Mouse (Mus musculus) heart, embryonic 13.5 days (tissue): ENCODE data around the gene Gm10282. TPM values are rescaled to one million over a fixed set of nuclear protein-coding genes. Genes with fewer than 3 reads are reported as not detected.
A peak's percentile ranks its signal among the peaks of the same experiment; 100 is the strongest.

Source experiments
- ATAC-seq: fragments of 200-750 bp; cut with Nextera tagmentation; 2 replicates; pipeline ENCODE4 v1.8.0; 2017; ENCODE audit warnings: moderate TSS enrichment; ENCODE audit not compliant: insufficient number of reproducible peaks, low FRiP score, low TSS enrichment; ENCODE audit errors: extremely low read depth
- H3K27ac ChIP-seq: fragments of 300-500 bp; sonication (generic); replicated peaks from 2 replicates; pipeline ENCODE4 v1.5.1; 2015; ENCODE audit warnings: moderate library complexity, mild to moderate bottlenecking, inconsistent platforms
- H3K27me3 ChIP-seq: fragments of 300-500 bp; sonication (generic); replicated peaks from 2 replicates; pipeline ENCODE4 v1.6.1; 2015; ENCODE audit warnings: mild to moderate bottlenecking, inconsistent platforms
- H3K36me3 ChIP-seq: fragments of 300-500 bp; sonication (generic); 2 replicates; pipeline ENCODE4 v1.6.1; 2015; ENCODE audit warnings: mild to moderate bottlenecking, inconsistent platforms
- H3K4me1 ChIP-seq: fragments of 300-500 bp; sonication (generic); 2 replicates; pipeline ENCODE4 v1.6.1; 2015; ENCODE audit warnings: inconsistent platforms
- H3K4me2 ChIP-seq: fragments of 300-500 bp; sonication (generic); 2 replicates; pipeline ENCODE4 v1.6.1; 2015; ENCODE audit warnings: inconsistent platforms, mild to moderate bottlenecking, moderate library complexity
- H3K4me3 ChIP-seq: fragments of 300-500 bp; sonication (generic); 2 replicates; pipeline ENCODE4 v1.5.1; 2015; ENCODE audit warnings: moderate library complexity, mild to moderate bottlenecking, inconsistent platforms
- H3K9ac ChIP-seq: fragments of 300-500 bp; sonication (generic); 2 replicates; pipeline ENCODE4 v1.6.1; 2015; ENCODE audit warnings: inconsistent platforms, mild to moderate bottlenecking, moderate library complexity
- H3K9me3 ChIP-seq: fragments of 300-500 bp; sonication (generic); 2 replicates; pipeline ENCODE4 v1.6.1; 2016; ENCODE audit warnings: inconsistent platforms
- WGBS: fragments of 180-500 bp; shearing (Covaris S2); methylation state at CpG from one replicate; pipeline ENCODE4 v1.1.7; 2015; ENCODE audit warnings: mixed read lengths; 5-methylcytosine and 5-hydroxymethylcytosine counted together
- polyA plus RNA-seq: library from polyadenylated mRNA; unstranded; fragments of >200 nt; fragmentation: Nextera tagmentation; extraction: Ambion mirVana; gene quantifications from 2 replicates; pipeline ENCODE4 v1.2.1, GENCODE M21; 2015

Gene Gm10282
- polyA plus RNA-seq, 1 experiment from 2014 or later, result 15.9 TPM

- Histone ChIP-seq H3K4me2 (peak overlapping the region; percentile 3), H3K36me3 (no peaks in the 10 kb centered on the region), H3K9me3 (no peaks in the 10 kb centered on the region), H3K27ac (peak overlapping the region; percentile 96), H3K9ac (peak overlapping the region; percentile 53), H3K27me3 (no peaks in the 10 kb centered on the region), H3K4me1 (peaks cover 31% of the 10 kb centered on the region), H3K4me3 (no peak overlapping the region)
- 47% methylated on average over 3 of the region's 3 CpGs for WGBS
- no peak for ATAC-seq
Measured at GRCm38 (mm10) chr8:72295125-72295524, 9.9 kb downstream of the Gm10282 start.

GRCm38 (mm10) chr8:72293309-72293708 lies 11.8 kb downstream of the Gm10282 start:
- Histone ChIP-seq H3K4me2 (no peak overlapping the region), H3K27me3 (no peaks in the 10 kb centered on the region), H3K9ac (no peak overlapping the region), H3K4me3 (no peak overlapping the region), H3K27ac (no peak overlapping the region), H3K36me3 (no peaks in the 10 kb centered on the region), H3K9me3 (0 out of 2 replicates have a peak, but pooled peaks cover 3% of the 10 kb centered on the region), H3K4me1 (peaks cover 31% of the 10 kb centered on the region)
- ATAC-seq, result no peak

DNA sequence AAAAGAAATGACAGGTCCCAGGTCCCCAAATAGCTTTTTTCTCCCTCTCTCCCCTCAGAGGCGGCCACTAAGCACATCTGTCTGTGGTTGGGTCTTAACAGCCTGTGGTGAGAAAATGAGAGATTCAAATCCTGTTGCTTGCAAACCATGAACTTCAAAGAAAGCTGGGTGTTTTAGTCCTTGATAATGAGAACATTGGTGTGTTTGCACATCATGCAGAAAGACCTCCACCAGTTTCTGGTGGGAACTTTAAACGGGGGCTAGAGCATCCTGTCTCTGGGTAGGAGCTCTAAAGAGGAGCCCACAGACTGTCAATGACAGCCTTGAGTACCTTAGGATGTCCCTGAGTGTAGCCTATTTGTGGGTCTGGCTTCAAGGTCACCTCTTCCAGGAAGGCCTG lies 14.0 kb downstream of the Gm10282 start:
- Histone ChIP-seq H3K27ac (no peak overlapping the region), H3K4me2 (no peak overlapping the region), H3K4me1 (peaks cover 22% of the 10 kb centered on the region), H3K9ac (no peak overlapping the region), H3K4me3 (no peak overlapping the region), H3K9me3 (0 out of 2 replicates have a peak, but pooled peaks cover 3% of the 10 kb centered on the region), H3K27me3 (no peaks in the 10 kb centered on the region), H3K36me3 (no peaks in the 10 kb centered on the region)
- 59% methylated on average over 2 of the region's 2 CpGs for WGBS
- no peak for ATAC-seq

GRCm38 (mm10) chr8:72289051-72289450 lies 16.0 kb downstream of the Gm10282 start:
- Histone ChIP-seq H3K4me1 (peaks cover 2% of the 10 kb centered on the region; the same call in 1 of the 2 replicates), H3K36me3 (no peaks in the 10 kb centered on the region), H3K27ac (no peak overlapping the region), H3K27me3 (no peaks in the 10 kb centered on the region), H3K9me3 (0 out of 2 replicates have a peak, but pooled peaks cover 3% of the 10 kb centered on the region), H3K9ac (no peak overlapping the region), H3K4me2 (no peak overlapping the region), H3K4me3 (no peak overlapping the region)
- ATAC-seq, result no peak

- Histone ChIP-seq H3K4me3 (no peak overlapping the region), H3K9ac (no peak overlapping the region), H3K27ac (no peak overlapping the region), H3K27me3 (no peaks in the 10 kb centered on the region), H3K4me2 (no peak overlapping the region), H3K9me3 (0 out of 2 replicates have a peak, but pooled peaks cover 3% of the 10 kb centered on the region), H3K36me3 (no peaks in the 10 kb centered on the region), H3K4me1 (peaks cover 9% of the 10 kb centered on the region)
- no peak for ATAC-seq
- WGBS, result 63% methylated on average over 4 of the region's 4 CpGs
Measured at GRCm38 (mm10) chr8:72285285-72285684, 19.8 kb downstream of the Gm10282 start.

- H3K9me3 ChIP-seq, result no peaks in the 10 kb centered on the region
- no peak overlapping the region for H3K4me2 ChIP-seq
- 23% methylated on average over 3 of the region's 3 CpGs for WGBS
- H3K27ac ChIP-seq, result peak overlapping the region; percentile 61
- no peak overlapping the region for H3K4me3 ChIP-seq
- no peaks in the 10 kb centered on the region for H3K27me3 ChIP-seq
- no peak overlapping the region for H3K9ac ChIP-seq
- peak; percentile 38; the same call in 1 of the 2 replicates for ATAC-seq
- H3K4me1 ChIP-seq, result peaks cover 18% of the 10 kb centered on the region
- H3K36me3 ChIP-seq, result no peaks in the 10 kb centered on the region
Measured at GRCm38 (mm10) chr8:72281634-72282033, 23.4 kb downstream of the Gm10282 start.

- Histone ChIP-seq H3K4me1 (peaks cover 18% of the 10 kb centered on the region), H3K27ac (no peak overlapping the region), H3K4me3 (no peak overlapping the region), H3K4me2 (no peak overlapping the region), H3K36me3 (no peaks in the 10 kb centered on the region), H3K9me3 (no peaks in the 10 kb centered on the region), H3K27me3 (no peaks in the 10 kb centered on the region), H3K9ac (no peak overlapping the region)
- no peak for ATAC-seq
- 70% methylated on average over 7 of the region's 7 CpGs for WGBS
Measured at GRCm38 (mm10) chr8:72279151-72279550, 25.9 kb downstream of the Gm10282 start.

DNA sequence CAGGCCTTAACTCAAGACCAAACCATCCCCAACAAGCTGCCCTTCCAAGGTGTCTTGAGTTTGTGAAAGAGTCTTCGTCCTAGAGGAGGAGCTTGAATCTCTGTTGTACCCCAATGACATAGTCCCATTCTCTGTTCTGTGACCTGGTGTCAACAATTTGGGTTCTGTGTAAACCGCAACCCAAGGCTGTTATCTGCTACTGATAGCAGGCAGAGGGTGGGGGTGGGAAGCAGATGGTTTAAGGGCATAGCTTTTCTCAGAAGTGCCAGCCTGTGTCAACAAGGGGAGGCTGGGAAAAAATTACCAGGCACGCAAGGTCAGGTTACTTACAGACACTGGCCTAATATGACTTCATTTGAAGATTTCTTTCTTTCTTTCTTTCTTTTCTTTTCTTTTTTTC lies 27.8 kb downstream of the Gm10282 start:
- H3K4me2 ChIP-seq, result no peak overlapping the region
- no peaks in the 10 kb centered on the region for H3K36me3 ChIP-seq
- 35% methylated on average over 3 of the region's 3 CpGs for WGBS
- peaks cover 18% of the 10 kb centered on the region for H3K4me1 ChIP-seq
- no peak overlapping the region for H3K27ac ChIP-seq
- no peaks in the 10 kb centered on the region for H3K9me3 ChIP-seq
- H3K9ac ChIP-seq, result no peak overlapping the region
- H3K27me3 ChIP-seq, result no peaks in the 10 kb centered on the region
- ATAC-seq, result no peak
- H3K4me3 ChIP-seq, result no peak overlapping the region

- H3K9me3 ChIP-seq, result no peaks in the 10 kb centered on the region
- H3K4me1 ChIP-seq, result peaks cover 9% of the 10 kb centered on the region
- H3K9ac ChIP-seq, result no peak overlapping the region
- H3K27ac ChIP-seq, result no peak overlapping the region
- H3K4me3 ChIP-seq, result no peak overlapping the region
- 62% methylated on average over 5 of the region's 5 CpGs for WGBS
- no peak for ATAC-seq
- H3K36me3 ChIP-seq, result no peaks in the 10 kb centered on the region
- no peaks in the 10 kb centered on the region for H3K27me3 ChIP-seq
- H3K4me2 ChIP-seq, result no peak overlapping the region
Measured at GRCm38 (mm10) chr8:72273807-72274206, 31.3 kb downstream of the Gm10282 start.

DNA sequence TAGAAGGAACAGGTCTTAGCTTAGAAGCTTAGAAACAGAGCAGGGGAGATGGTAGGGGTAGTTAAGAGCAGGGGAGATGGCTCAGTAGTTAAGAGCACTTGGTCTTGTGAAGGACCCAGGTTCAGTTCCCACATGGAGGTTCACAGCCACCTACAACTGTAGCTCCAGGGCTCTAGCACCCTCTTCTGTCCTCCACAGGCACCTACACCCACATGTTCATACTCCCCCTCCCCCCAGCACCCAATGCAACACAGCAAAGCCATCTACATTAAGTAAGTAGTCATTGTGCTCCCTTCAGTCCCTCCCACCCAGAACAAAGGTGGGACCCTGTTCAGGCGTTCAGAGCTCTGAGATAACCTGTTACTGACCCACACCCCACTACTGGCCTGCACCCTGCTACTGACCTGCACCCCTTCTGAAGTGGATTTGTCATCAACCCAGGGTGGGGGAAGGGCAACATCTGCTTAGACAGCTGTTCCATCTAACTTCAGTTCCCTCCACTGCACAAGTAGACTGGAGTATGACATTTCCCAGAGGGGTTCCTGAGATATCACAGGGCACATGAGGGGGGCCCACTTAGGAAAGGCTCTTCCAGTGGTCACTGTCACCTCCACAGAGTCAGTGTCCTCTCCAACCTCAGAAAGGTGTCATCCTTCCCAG lies 31.8 kb downstream of the Gm10282 start:
- Histone ChIP-seq H3K9ac (no peak overlapping the region), H3K9me3 (no peaks in the 10 kb centered on the region), H3K4me1 (peaks cover 14% of the 10 kb centered on the region), H3K36me3 (no peaks in the 10 kb centered on the region), H3K4me2 (no peak overlapping the region), H3K27ac (no peak overlapping the region), H3K4me3 (no peak overlapping the region), H3K27me3 (no peaks in the 10 kb centered on the region)
- no peak for ATAC-seq
- 50% methylated on average over 1 of the region's 1 CpGs for WGBS

DNA sequence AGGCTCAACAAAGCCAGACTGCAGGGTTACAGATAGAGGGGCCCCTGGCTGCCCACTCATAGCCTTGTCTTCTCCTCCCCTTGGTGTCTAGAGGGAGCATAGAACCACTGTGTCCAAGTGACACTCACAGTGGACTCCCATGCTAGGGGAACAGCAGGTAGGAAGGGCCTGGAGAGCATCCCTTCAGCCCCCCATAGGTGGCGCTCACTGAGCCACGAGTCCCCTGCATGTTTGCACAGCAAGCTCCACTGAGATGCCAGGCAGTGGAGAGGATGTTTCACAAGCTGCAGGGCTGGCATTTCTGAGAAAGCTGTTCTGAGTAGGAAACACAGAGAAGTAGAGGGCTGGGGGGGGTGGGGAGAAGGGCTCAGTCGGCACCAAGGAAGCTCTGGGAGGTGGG lies 32.7 kb downstream of the Gm10282 start:
- WGBS, result 21% methylated on average over 3 of the region's 3 CpGs

DNA sequence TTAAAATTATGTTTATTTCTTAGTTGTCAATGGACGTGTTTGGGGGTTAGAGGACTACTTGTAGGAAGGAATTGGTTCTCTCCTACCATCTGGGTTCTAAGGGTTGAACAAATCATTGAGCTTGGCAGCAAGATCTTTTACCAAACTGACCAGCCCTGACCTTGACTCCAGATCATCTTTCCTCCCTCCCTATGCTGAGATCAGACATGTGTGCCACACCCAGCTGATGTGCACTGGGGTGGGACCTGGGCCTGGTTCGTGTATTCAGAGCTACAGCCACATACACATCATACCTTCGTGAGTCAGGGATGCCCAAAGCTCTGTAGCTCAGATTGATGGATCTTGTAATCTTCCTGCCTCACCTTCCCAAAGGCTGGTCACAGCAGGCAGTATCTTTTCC lies 33.4 kb downstream of the Gm10282 start:
- peaks cover 13% of the 10 kb centered on the region for H3K4me1 ChIP-seq
- H3K9me3 ChIP-seq, result no peaks in the 10 kb centered on the region
- no peak overlapping the region for H3K27ac ChIP-seq
- WGBS, result 79% methylated on average over 3 of the region's 3 CpGs
- no peak overlapping the region for H3K4me2 ChIP-seq
- H3K27me3 ChIP-seq, result no peaks in the 10 kb centered on the region
- no peak for ATAC-seq
- H3K4me3 ChIP-seq, result no peak overlapping the region
- H3K9ac ChIP-seq, result no peak overlapping the region
- H3K36me3 ChIP-seq, result no peaks in the 10 kb centered on the region

More for the DNA sequence above, 32.7 kb downstream of the Gm10282 start:
- Histone ChIP-seq H3K4me2 (no peak overlapping the region), H3K36me3 (no peaks in the 10 kb centered on the region), H3K9me3 (no peaks in the 10 kb centered on the region), H3K4me1 (peaks cover 13% of the 10 kb centered on the region), H3K27ac (no peak overlapping the region), H3K9ac (no peak overlapping the region), H3K27me3 (no peaks in the 10 kb centered on the region), H3K4me3 (no peak overlapping the region)
- no peak for ATAC-seq
